Mouse (Mus musculus): ENCODE measurements at regions not wholly inside any gene's neighbourhood (a gene's known extent, or its start where the extent isn't known, plus 50 kb on each side); places are given as distances from the start of the nearest gene placed in this dataset.
A peak's percentile ranks its signal among the peaks of the same experiment; 100 is the strongest.

GRCm38 (mm10) chr13:107179551-107179950 lies 157.6 kb upstream of the Kif2a start:
- no peak for TF ChIP-seq GATA1 (IDR thresholded peaks at IDR 0.05; ENCODE audit: low read length)

DNA sequence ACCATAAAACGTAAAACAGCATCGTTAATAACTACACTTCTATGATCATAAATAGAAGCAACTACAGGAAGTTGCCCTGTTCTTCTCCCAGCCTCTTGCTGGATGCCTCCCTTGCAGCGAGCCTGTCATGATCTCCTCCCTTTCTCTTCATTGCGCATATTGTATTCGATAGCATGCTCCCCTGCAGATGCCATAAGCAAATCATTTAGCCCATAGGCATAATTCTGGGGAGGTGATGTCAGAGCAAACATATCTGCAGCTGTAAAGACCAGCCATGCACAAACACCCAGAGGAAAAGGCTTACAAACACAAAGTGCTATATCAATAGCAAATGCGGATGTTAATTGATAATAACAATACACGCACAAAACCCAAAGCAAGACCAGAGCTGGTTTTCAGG lies 155.7 kb upstream of the Kif2a start:
- TF ChIP-seq GATA1 (IDR thresholded peaks at IDR 0.05; ENCODE audit: low read length): no peak

DNA sequence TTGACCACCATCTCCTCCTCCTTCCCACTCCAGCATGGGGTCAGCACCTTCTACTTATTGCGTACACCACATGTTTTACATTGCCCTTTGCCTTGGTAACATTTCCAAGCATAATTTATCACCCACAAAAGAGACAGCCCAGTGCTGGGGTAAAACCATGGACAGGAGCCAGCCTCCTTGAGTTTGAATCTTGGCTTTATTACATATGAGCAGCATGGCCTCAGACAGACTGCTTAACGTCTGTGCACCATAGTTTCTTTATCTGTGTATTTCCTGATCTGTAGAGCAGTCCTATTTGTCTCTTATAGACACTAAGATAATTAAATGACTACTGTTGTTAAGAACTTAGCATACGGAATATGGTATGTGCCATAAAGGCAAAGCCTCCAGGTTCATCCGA lies 154.0 kb upstream of the Kif2a start:
- no peak for TF ChIP-seq GATA1 (IDR thresholded peaks at IDR 0.05; ENCODE audit: low read length)

GRCm38 (mm10) chr13:107168599-107169149 lies 146.7 kb upstream of the Kif2a start:
- no peak for TF ChIP-seq GATA1 (IDR thresholded peaks at IDR 0.05; ENCODE audit: low read length)

- no peak for TF ChIP-seq GATA1 (IDR thresholded peaks at IDR 0.05; ENCODE audit: low read length)
Measured at GRCm38 (mm10) chr13:107167856-107168598, 146.1 kb upstream of the Kif2a start.

GRCm38 (mm10) chr13:107151548-107151947 lies 129.6 kb upstream of the Kif2a start:
- no peak for TF ChIP-seq GATA1 (IDR thresholded peaks at IDR 0.05; ENCODE audit: low read length)

GRCm38 (mm10) chr13:107141209-107141608 lies 119.3 kb upstream of the Kif2a start:
- TF ChIP-seq GATA1 (IDR thresholded peaks at IDR 0.05; ENCODE audit: low read length): no peak

DNA sequence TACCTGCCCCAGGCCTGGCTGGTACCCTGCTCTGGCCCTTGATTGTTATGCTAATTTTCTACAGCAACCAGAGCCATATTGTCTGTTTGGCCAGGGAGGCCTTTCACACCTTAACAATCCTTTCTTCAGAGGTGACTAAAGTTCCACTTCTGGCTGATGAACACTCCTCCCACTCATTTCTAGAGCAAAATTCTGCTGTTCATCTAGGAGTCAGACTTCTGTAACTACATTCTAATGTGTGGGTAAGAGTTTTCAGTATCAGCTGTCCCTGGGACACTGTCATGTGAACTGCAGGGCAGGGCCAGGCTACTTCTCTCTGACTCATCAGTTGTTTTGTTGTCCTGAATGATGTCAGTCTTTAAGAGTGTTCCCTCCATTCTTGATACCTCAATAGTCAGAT lies 112.2 kb upstream of the Kif2a start:
- no peak for TF ChIP-seq GATA1 (IDR thresholded peaks at IDR 0.05; ENCODE audit: low read length)

DNA sequence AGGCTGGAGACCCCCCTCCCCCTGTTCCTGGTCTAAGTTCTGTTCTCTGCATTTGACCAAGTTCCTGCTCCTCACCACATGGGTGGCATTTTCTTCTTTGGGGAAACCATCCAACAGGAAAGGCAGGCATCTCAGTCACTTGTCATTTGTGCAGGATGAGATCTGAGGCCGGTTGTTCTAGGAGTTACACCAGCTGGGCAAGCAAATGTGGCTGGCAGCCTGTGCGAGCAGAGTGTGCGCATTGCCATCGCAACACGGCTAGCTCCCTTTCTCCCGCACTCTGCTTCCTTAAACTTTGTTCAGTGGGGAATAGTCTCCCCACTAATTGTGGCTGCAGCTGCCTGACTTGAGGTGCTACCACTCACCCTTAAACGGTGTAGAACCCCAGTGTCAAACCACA lies 104.7 kb upstream of the Kif2a start:
- no peak for TF ChIP-seq GATA1 (IDR thresholded peaks at IDR 0.05; ENCODE audit: low read length)

- no peak for TF ChIP-seq GATA1 (IDR thresholded peaks at IDR 0.05; ENCODE audit: low read length)
Measured at GRCm38 (mm10) chr13:107124130-107124668, 102.3 kb upstream of the Kif2a start.

DNA sequence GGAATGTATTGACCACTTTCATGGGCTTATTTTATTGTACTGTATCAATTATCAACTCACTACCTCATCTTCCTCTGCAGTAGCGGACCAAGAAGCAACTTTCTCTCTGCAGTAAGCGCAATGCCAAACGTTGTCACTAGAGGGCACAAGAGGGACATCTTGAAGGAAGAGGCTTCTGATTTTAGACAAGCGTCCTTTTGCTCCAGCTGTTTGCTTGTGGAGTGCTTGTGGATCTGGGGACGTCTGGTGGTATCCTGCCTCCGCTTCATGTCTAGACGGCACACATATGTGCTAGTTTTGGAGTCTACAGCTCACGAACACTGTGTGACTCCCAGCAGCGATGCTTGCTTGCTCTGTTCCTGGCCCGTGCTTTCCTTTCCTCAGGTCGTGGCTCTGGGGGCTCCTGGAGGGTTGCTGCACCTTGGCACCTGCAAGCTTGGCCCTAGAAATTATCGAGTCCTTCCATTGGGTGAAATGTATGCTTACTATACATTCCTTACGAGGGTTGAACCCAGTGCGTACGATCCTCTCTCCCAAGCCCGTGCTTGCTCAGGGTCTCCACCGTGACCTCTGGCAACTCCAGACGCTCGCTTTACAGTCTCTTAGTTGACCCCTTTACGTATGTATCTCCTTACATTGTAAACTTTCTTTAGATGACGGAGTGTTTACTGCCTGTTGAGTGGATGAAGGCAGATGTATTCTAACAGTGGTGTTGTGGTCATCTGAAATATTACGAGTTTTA lies 92.2 kb upstream of the Kif2a start:
- TF ChIP-seq GATA1 (IDR thresholded peaks at IDR 0.05; ENCODE audit: low read length): no peak

- TF ChIP-seq GATA1 (IDR thresholded peaks at IDR 0.05; ENCODE audit: low read length): no peak
Measured at GRCm38 (mm10) chr13:107108045-107108444, 86.1 kb upstream of the Kif2a start.

DNA sequence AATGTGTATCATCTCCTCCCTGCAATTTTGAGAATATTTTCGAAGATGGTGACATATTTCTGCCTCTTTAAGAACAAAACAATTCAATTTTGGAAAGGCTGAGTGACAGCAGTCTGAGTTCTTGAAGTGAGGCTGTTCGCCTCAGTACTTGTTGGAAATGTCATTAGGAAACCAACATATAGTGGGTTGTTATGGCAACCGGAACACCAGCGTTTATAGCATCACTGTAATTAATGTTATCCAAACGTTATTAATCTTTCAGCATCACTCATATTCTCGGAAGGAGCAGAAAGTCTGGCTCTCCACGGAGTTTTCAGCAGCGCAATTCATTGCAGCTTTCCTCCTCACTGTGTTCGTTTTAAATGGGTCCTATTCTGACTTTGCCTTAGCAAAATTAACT lies 85.6 kb upstream of the Kif2a start:
- no peak for TF ChIP-seq GATA1 (IDR thresholded peaks at IDR 0.05; ENCODE audit: low read length)

GRCm38 (mm10) chr13:107105510-107105909 lies 83.6 kb upstream of the Kif2a start:
- no peak for TF ChIP-seq GATA1 (IDR thresholded peaks at IDR 0.05; ENCODE audit: low read length)

DNA sequence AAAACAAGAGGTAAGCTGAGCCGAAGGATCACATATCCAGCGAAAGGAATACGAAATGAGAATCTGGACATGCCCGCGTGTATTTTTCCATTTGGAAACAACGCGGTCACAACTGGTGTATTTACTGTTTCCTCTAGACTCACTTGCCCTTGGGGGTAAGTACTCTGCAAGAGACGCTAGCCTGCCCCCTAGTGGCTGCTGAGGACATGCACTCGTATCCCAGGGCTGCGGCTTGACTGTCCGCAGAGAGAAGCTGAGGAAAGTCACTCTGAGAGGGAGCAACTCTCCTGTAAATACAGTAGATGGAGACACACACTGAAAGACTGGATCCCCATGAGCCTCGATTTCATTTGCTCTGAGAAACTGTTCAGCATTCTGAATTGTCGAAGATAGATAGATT lies 79.7 kb upstream of the Kif2a start:
- no peak for TF ChIP-seq GATA1 (IDR thresholded peaks at IDR 0.05; ENCODE audit: low read length)

DNA sequence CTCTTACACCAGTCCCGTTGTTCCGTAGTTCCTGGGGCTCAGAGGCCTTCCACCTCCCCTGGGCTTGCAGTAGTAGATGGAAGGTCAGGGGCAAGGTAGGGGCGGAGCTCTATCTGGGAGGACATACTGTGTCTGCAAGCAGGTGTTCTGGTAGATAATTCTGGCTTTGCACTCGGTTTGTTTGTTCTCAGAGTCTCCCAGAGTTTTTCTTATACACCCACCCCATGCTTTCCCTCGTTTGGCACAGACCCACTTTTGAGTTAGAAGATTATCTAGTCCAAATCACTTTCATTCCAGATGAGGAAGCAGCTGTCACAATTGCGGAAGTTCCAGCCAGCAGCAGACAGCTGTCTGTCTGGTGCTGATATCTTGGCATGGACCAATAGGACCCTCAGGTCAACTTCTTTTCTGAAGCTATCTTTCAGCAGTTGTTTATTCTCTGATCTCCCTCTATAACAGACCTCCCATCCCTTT lies 79.0 kb upstream of the Kif2a start:
- peak; percentile 80 for TF ChIP-seq GATA1 (IDR thresholded peaks at IDR 0.05; ENCODE audit: low read length)
